Mouse (Mus musculus): Measurements from ENCODE around the gene Rab35. TPM values are rescaled to one million over a fixed set of nuclear protein-coding genes. Genes with fewer than 3 reads are reported as not detected.

Rab35 gene
- total RNA-seq, 2 experiments from 2014 or later: 28.1 to 31.2 TPM

DNA sequence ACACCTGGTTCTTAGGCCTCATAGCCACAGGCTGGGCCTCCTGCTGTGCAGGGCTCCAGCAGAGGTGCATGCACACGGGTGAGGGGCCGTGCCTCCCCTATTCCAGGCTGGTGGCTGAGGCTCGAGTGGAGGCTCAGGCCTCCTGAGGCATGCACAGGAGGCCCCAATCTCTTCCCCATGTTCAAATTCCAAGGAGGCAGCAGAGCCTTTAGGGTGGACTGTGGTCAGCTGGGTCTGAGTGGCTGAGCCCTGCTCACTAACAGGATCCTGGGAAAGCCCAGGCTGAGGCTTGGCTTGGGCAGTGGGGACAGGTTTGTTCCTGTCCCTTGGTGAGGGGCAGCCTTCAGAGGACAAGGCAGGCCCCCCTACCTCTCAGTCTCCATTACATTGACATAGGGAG lies 17.2 kb downstream of the Rab35 start:
- no peak for DNase-seq

GRCm38 (mm10) chr5:115649699-115650098 lies 18.0 kb downstream of the Rab35 start:
- DNase-seq: no peak

- no peak for DNase-seq
Measured at GRCm38 (mm10) chr5:115650885-115651284, 19.2 kb downstream of the Rab35 start.

DNA sequence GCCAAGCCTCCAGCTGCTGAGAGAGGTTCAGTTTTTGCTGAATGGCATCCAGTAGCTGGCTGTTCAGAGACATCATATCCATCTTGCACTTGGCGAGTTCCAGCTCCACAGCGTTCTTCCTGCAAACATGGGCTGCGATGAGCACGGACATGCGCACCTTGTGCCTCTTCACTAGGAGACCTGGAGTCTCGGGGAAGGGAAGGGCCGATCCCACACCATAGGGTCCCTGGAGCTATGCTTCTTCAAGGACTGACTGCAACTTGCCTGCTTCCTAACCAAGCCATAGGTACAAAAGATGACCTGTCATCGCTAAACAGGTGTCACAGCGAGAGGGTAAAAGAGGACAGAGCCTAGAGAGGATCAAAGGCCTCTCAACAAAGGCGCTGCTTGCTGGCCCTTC lies 20.1 kb downstream of the Rab35 start:
- DNase-seq: no peak

GRCm38 (mm10) chr5:115652681-115653575 lies 21.2 kb downstream of the Rab35 start:
- peak; percentile 99 for DNase-seq

DNA sequence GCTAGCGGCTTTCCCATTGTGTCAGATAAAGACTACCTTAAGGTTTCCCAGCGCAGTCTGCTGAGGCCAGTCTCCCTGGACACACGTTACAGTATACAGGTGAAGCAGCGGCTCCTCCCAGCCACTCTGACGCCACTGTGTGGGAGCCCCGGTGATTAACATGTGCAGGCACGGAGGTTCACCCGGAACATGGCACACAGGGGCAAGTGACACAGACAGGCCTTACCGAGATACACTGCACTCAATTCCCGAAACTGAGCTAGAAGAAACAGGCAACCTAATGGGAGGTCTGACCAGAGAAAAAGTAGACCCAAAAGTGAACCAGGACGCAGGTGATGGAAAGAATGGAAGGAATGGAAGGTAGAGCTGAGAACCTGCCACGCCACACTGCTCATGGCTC lies 22.1 kb downstream of the Rab35 start:
- no peak for DNase-seq

DNA sequence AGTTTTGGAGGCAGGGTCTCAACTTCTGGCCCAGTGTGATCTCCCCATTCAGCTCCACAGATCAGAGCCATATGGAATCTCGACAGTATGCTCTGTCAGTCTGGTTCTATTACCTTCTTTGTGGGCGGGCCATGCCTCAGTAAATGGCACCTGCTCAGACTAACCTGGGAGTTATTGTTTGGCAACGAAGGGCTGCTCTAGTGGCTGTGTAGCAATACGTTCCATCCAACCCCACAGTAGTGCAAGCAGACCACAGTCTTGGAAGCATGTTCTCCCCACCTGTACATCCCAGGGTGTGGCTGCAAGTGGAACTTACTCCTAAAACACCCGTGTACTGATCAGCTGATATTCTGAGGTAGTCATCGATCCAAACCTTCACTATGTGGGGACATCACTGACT lies 25.0 kb downstream of the Rab35 start:
- no peak for DNase-seq

DNA sequence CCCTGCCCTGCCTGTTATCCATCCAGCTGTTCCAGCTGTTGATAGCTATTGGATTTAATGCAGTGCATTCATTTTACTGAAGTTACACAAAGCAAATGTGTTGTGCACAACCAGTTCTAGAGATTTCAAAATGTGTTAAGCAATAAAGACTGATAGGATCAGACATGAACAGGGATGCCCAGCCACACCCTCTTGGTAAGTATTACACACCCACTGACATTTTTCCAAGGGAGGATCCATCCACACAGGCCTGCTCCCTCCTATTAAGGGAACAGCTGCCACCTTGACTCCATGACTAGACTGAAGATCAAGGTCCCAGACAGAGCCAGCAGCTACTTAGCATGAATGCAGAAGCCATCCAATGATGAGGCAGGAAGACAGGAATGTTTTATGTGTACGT lies 25.5 kb downstream of the Rab35 start:
- DNase-seq: no peak

- no peak for DNase-seq
Measured at GRCm38 (mm10) chr5:115658352-115658751, 26.6 kb downstream of the Rab35 start.

- DNase-seq: no peak
Measured at GRCm38 (mm10) chr5:115662658-115663057, 30.9 kb downstream of the Rab35 start.

DNA sequence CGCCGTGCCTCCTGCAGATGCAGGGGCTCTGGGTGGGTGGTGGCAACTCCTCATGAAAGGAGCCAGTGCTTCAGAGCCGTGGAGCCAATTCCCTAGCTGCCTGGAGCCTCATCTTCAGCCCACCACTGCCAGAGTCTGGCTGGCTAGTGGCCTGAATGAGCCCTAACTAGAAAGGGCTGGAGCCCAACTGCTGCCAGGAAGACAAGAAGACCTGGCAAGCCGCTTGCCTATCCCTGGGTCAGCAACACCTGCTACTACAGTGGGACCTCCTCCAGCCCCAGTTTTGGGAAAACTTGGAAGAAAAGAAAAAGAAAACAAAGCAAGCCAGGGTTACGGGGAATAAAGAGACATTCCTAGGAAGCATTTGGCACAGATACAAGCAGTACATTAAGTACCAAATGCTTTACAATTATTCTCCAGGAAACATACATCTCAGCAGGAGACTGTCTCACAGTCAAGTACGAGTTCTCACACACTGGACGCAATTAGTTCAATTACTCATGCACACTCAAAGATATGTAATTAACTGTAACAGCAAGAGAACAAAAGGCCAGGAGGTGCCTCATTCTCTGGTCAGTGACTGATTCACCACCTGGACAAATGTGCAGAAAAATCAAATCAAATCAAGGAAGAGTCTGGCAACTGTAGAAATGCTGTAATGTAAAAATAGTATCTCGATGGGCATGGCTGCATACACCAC lies 34.8 kb downstream of the Rab35 start:
- DNase-seq: no peak

- DNase-seq: no peak
Measured at GRCm38 (mm10) chr5:115667210-115667609, 35.5 kb downstream of the Rab35 start.

GRCm38 (mm10) chr5:115667894-115668293 lies 36.2 kb downstream of the Rab35 start:
- no peak for DNase-seq

GRCm38 (mm10) chr5:115668986-115669385 lies 37.3 kb downstream of the Rab35 start:
- no peak for DNase-seq

- DNase-seq: no peak
Measured at GRCm38 (mm10) chr5:115669974-115670373, 38.3 kb downstream of the Rab35 start.

DNA sequence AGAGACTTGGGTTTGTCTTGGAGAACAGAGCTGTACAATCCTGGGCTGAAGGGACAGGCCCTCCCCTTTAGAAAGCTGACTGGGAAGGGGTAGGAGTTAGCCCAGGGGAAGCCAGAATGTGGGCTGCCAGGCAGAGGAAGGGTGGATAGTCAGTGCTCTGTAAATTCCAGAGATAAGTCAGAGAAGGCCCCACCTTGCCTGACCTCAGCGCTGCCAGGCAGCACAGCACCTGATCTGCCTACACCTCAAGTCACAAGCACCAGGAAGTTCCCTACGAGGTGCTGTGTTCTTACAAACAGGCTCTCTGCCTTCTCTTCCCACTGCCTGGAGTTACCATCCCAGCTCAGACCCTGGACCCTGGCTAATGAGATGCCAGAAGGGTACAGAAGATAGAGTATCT lies 38.7 kb downstream of the Rab35 start:
- DNase-seq: no peak

GRCm38 (mm10) chr5:115671846-115672245 lies 40.1 kb downstream of the Rab35 start:
- DNase-seq: no peak

DNA sequence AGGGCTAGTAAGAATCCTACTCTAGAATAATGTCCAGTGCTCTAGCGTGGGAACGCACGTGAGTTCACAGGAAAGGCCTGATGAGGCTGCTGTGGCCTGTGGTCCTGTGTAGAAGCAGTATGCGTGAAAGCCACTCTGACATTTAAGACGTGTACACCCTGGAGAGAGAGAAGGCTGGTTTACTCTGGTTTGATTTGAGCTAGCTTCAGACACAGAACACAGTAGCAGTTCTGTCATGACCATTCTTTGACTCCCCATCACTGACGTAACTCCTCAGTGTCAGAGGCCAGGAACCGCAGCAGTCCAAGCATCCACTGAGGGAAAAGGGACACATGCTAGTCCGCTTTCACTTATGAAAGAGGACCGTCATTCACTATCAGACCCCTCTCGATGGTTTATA lies 53.4 kb downstream of the Rab35 start:
- DNase-seq: no peak

GRCm38 (mm10) chr5:115686716-115687115 lies 55.0 kb downstream of the Rab35 start:
- DNase-seq: no peak

- no peak for DNase-seq
Measured at GRCm38 (mm10) chr5:115693271-115693670, 61.6 kb downstream of the Rab35 start.

- DNase-seq: no peak
Measured at GRCm38 (mm10) chr5:115695191-115695770, 63.6 kb downstream of the Rab35 start.

- no peak for DNase-seq
Measured at GRCm38 (mm10) chr5:115696811-115697210, 65.1 kb downstream of the Rab35 start.

All from gastrocnemius, postnatal 25 days (tissue).